ENCODE assay signal across 26 mouse cellular contexts in genomic region chr1:131173001-131173400, GRCm38 (mm10). TPM values are rescaled to one million over a fixed set of nuclear protein-coding genes. Genes with fewer than 3 reads are reported as not detected.
DNase-seq lines count a peak whose midpoint lies in the region; ATAC-seq and TF ChIP-seq lines count a peak whose summit lies in the region.
"Had no signal": no experiment of that assay in that cellular context is flagged by ENCODE, and none has a peak within 500 bp of the region (broad histone marks: within the 10 kb centered on the region; RNA-seq: fewer than 3 reads in every experiment).

No protein-coding gene starts in this region.

- TF ChIP-seq POLR2A in kidney, adult 2 months (IDR thresholded peaks at IDR 0.05; ENCODE audit: low read depth, low read length), result no peak
- TF ChIP-seq POLR2A in thymus, adult 2 months (IDR thresholded peaks at IDR 0.05; ENCODE audit: control insufficient read depth, extremely low read depth, insufficient read depth, low read length, poor library complexity), result no peak

- no peak overlapping the region for H3K9ac ChIP-seq in heart, embryonic 11.5 days (ENCODE audit: low read depth, low read length)
- no peak overlapping the region for H3K9ac ChIP-seq in kidney, embryonic 14.5 days (ENCODE audit: low read depth, low read length)
- H3K9ac ChIP-seq: embryonic facial prominence, embryonic 15.5 days; forebrain, embryonic 12.5 days; forebrain, postnatal 0 days; heart, embryonic 15.5 days; hindbrain, embryonic 13.5 days; liver, embryonic 13.5 days; midbrain, embryonic 15.5 days; stomach, embryonic 15.5 days had no signal

- WGBS in heart, embryonic 11.5 days (ENCODE audit: insufficient replicate concordance), result 86% methylated on average over 7 of the region's 7 CpGs
- WGBS in kidney, adult 2 months, result 78% methylated on average over 7 of the region's 7 CpGs
- WGBS in kidney, embryonic 14.5 days, result 87% methylated on average over 7 of the region's 7 CpGs
- WGBS in thymus, adult 2 months, result 88% methylated on average over 7 of the region's 7 CpGs

- no peak overlapping the region for H3K27ac ChIP-seq in heart, embryonic 11.5 days (ENCODE audit: low read depth, low read length)
- peak overlapping the region; percentile 56 for H3K27ac ChIP-seq in kidney, adult 2 months (ENCODE audit: insufficient read depth, low read depth, low read length)
- H3K27ac ChIP-seq in kidney, embryonic 14.5 days (ENCODE audit: low read depth, low read length), result no peak overlapping the region
- H3K27ac ChIP-seq in thymus, adult 2 months (ENCODE audit: control insufficient read depth, insufficient read depth, low read length), result no peak overlapping the region
- H3K27ac ChIP-seq: embryonic facial prominence, embryonic 10.5 days; embryonic facial prominence, embryonic 15.5 days; forebrain, embryonic 12.5 days; heart, embryonic 15.5 days; hindbrain, embryonic 13.5 days; liver, embryonic 13.5 days; midbrain, embryonic 15.5 days; stomach, embryonic 15.5 days had no signal

- H3K9me3 ChIP-seq in heart, embryonic 11.5 days (replicated peaks; ENCODE audit: control insufficient read depth, low read length), result no peaks in the 10 kb centered on the region
- no peaks in the 10 kb centered on the region for H3K9me3 ChIP-seq in kidney, embryonic 14.5 days (ENCODE audit: control insufficient read depth, low read length)
- H3K9me3 ChIP-seq: embryonic facial prominence, embryonic 10.5 days; embryonic facial prominence, embryonic 15.5 days; forebrain, embryonic 12.5 days; G1E; heart, embryonic 15.5 days; hindbrain, embryonic 13.5 days; liver, embryonic 13.5 days; midbrain, embryonic 15.5 days; stomach, embryonic 15.5 days had no signal

- H3K27me3 ChIP-seq in heart, embryonic 11.5 days (ENCODE audit: control insufficient read depth, insufficient read depth, low read length), result no peaks in the 10 kb centered on the region
- H3K27me3 ChIP-seq in kidney, adult 2 months (replicated peaks; ENCODE audit: control insufficient read depth, insufficient read depth, low read length), result no peaks in the 10 kb centered on the region
- H3K27me3 ChIP-seq in kidney, embryonic 14.5 days (ENCODE audit: control insufficient read depth, insufficient read depth, low read length), result no peaks in the 10 kb centered on the region
- no peaks in the 10 kb centered on the region for H3K27me3 ChIP-seq in thymus, adult 2 months (ENCODE audit: control insufficient read depth, insufficient read depth, low read length)
- H3K27me3 ChIP-seq: embryonic facial prominence, embryonic 15.5 days; forebrain, embryonic 12.5 days; heart, embryonic 15.5 days; hindbrain, embryonic 13.5 days; liver, embryonic 13.5 days; midbrain, embryonic 15.5 days; stomach, embryonic 15.5 days had no signal

- no peak overlapping the region for H3K4me2 ChIP-seq in heart, embryonic 11.5 days
- no peak overlapping the region for H3K4me2 ChIP-seq in kidney, embryonic 14.5 days (replicated peaks; ENCODE audit: low read depth, low read length)
- H3K4me2 ChIP-seq: embryonic facial prominence, embryonic 15.5 days; forebrain, embryonic 12.5 days; heart, embryonic 15.5 days; hindbrain, embryonic 13.5 days; liver, embryonic 13.5 days; midbrain, embryonic 15.5 days; stomach, embryonic 15.5 days had no signal

- DNase-seq in heart, adult 11 months, result peak; percentile 96
- DNase-seq in kidney, adult 2 months, result peak; percentile 69
- DNase-seq in kidney, adult 8-10 months, result no peak
- DNase-seq in kidney, postnatal 36 days, result peak; percentile 40 to 74
- DNase-seq in lung, postnatal 14 days, result peak; percentile 36
- no peak for DNase-seq in thymus, adult 2 months
- DNase-seq: adrenal gland, adult 8-10 months; cerebellum, adult 8-10 months; cerebellum, postnatal 25 days; forebrain, postnatal 0 days; gastrocnemius, postnatal 10 days; left cerebral cortex, postnatal 4 days; liver, embryonic 13.5 days; right cerebral cortex, postnatal 25 days; thymus, postnatal 25 days had no signal

- peaks cover 40% of the 10 kb centered on the region for H3K36me3 ChIP-seq in heart, embryonic 11.5 days (ENCODE audit: control insufficient read depth, insufficient read depth, low read length)
- no peaks in the 10 kb centered on the region; the same call in none of the 2 replicates for H3K36me3 ChIP-seq in kidney, adult 2 months (ENCODE audit: control insufficient read depth, insufficient read depth, low read length)
- H3K36me3 ChIP-seq in kidney, embryonic 14.5 days (ENCODE audit: control insufficient read depth, insufficient read depth, low read length), result peaks cover 75% of the 10 kb centered on the region
- peaks cover 64% of the 10 kb centered on the region for H3K36me3 ChIP-seq in thymus, adult 2 months (ENCODE audit: control insufficient read depth, insufficient read depth, low read length)

- no peak for TF ChIP-seq CTCF in kidney, adult 2 months (conservative IDR thresholded peaks at IDR 0.05; ENCODE audit: insufficient read depth, insufficient read length, low read depth, low read length)
- TF ChIP-seq CTCF in thymus, adult 2 months (IDR thresholded peaks at IDR 0.05; ENCODE audit: borderline replicate concordance, control insufficient read depth, extremely low read depth, insufficient read depth, low read length, poor library complexity), result no peak

- no peak overlapping the region for H3K4me3 ChIP-seq in heart, embryonic 11.5 days (ENCODE audit: low read depth, low read length)
- peak overlapping the region; percentile 11; the same call in 1 of the 2 replicates for H3K4me3 ChIP-seq in kidney, adult 2 months (ENCODE audit: insufficient read depth, low read depth, low read length)
- H3K4me3 ChIP-seq in kidney, embryonic 14.5 days (ENCODE audit: low read length), result no peak overlapping the region
- no peak overlapping the region for H3K4me3 ChIP-seq in thymus, adult 2 months (ENCODE audit: control insufficient read depth, insufficient read depth, low read length)
- H3K4me3 ChIP-seq: embryonic facial prominence, embryonic 10.5 days; embryonic facial prominence, embryonic 15.5 days; forebrain, embryonic 12.5 days; heart, embryonic 15.5 days; hindbrain, embryonic 13.5 days; liver, embryonic 13.5 days; midbrain, embryonic 15.5 days; stomach, embryonic 15.5 days had no signal

- 0 out of 2 replicates have a peak, but pooled peaks cover 2% of the 10 kb centered on the region for H3K4me1 ChIP-seq in heart, embryonic 11.5 days (ENCODE audit: control insufficient read depth, insufficient read depth, low read length)
- no peaks in the 10 kb centered on the region; the same call in 1 of the 2 replicates for H3K4me1 ChIP-seq in kidney, adult 2 months (ENCODE audit: control insufficient read depth, insufficient read depth, low read length)
- no peaks in the 10 kb centered on the region for H3K4me1 ChIP-seq in kidney, embryonic 14.5 days (ENCODE audit: control insufficient read depth, insufficient read depth, low read length)
- H3K4me1 ChIP-seq in thymus, adult 2 months (replicated peaks; ENCODE audit: control insufficient read depth, insufficient read depth, low read length), result no peaks in the 10 kb centered on the region
- H3K4me1 ChIP-seq: embryonic facial prominence, embryonic 15.5 days; forebrain, embryonic 12.5 days; heart, embryonic 15.5 days; hindbrain, embryonic 13.5 days; liver, embryonic 13.5 days; midbrain, embryonic 15.5 days; stomach, embryonic 15.5 days had no signal

- ATAC-seq in heart, embryonic 11.5 days (replicated peaks; ENCODE audit: insufficient number of reproducible peaks, low FRiP score, low TSS enrichment), result no peak
- ATAC-seq in kidney, embryonic 14.5 days (ENCODE audit: low FRiP score, low TSS enrichment), result no peak
- ATAC-seq: forebrain, postnatal 0 days; intestine, postnatal 0 days; midbrain, embryonic 15.5 days had no signal

RNA-seq across cellular contexts. Expression of gene Eif2d, which starts 20.0 kb away (rescaled TPM):
- 50.7 and 51.5 TPM in 2 replicates for polyA plus RNA-seq in heart, embryonic 11.5 days (2014; fragmentation: Nextera tagmentation; extraction: Ambion mirVana)
- 32.1 and 35.5 TPM in 2 replicates for polyA plus RNA-seq in kidney, adult 2 months (2012; rRNA removed)
- polyA plus RNA-seq in kidney, embryonic 14.5 days (2014; fragmentation: Nextera tagmentation; extraction: Ambion mirVana), result 51.7 and 67.9 TPM in 2 replicates
- polyA plus RNA-seq in thymus, adult 2 months (2012; rRNA removed), result 41.3 and 41.9 TPM in 2 replicates

RNA-seq across cellular contexts. Expression of gene Dyrk3, which starts 34.9 kb away (rescaled TPM):
- 3.7 and 4.0 TPM in 2 replicates for polyA plus RNA-seq in heart, embryonic 11.5 days (2014; fragmentation: Nextera tagmentation; extraction: Ambion mirVana)
- polyA plus RNA-seq in kidney, adult 2 months (2012; rRNA removed), result 0.94 and 1.4 TPM in 2 replicates
- polyA plus RNA-seq in kidney, embryonic 14.5 days (2014; fragmentation: Nextera tagmentation; extraction: Ambion mirVana), result 6.0 and 6.3 TPM in 2 replicates
- 0.78 and 0.98 TPM in 2 replicates for polyA plus RNA-seq in thymus, adult 2 months (2012; rRNA removed)

Comparison
In these comparisons a context has a peak if more than half of its experiments do, and no peak if none do; other contexts are left out.
1. DNase-seq: peak in heart, adult 11 months (single experiment), kidney, adult 2 months (single experiment), kidney, postnatal 36 days (2 of 2) and lung, postnatal 14 days (single experiment); none in kidney, adult 8-10 months (0 of 2) and thymus, adult 2 months (single experiment).